Mouse (Mus musculus): ENCODE results near the gene Fam126a. TPM values are rescaled to one million over a fixed set of nuclear protein-coding genes. Genes with fewer than 3 reads are reported as not detected.

Fam126a gene
- polyA plus RNA-seq, 1 experiment from 2014 or later: 49.9 TPM

Other genes with a start within 250 kb of the Fam126a start
- gene Pus7, start 247.0 kb downstream of the Fam126a start, polyA plus RNA-seq (2015; fragmentation: Nextera tagmentation; extraction: Ambion mirVana): 22.0 and 22.2 TPM in 2 replicates
- 23.4 and 28.4 TPM in 2 replicates for gene Rint1, start 243.0 kb downstream of the Fam126a start, polyA plus RNA-seq (2015; fragmentation: Nextera tagmentation; extraction: Ambion mirVana)
- gene Tomm7, start 186.5 kb downstream of the Fam126a start, polyA plus RNA-seq (2015; fragmentation: Nextera tagmentation; extraction: Ambion mirVana): 82.7 and 85.1 TPM in 2 replicates
- gene Klhl7, start 69.9 kb upstream of the Fam126a start, polyA plus RNA-seq (2015; fragmentation: Nextera tagmentation; extraction: Ambion mirVana): 205 and 238 TPM in 2 replicates
- 14.4 and 16.7 TPM in 2 replicates for gene Nupl2, start 134.3 kb upstream of the Fam126a start, polyA plus RNA-seq (2015; fragmentation: Nextera tagmentation; extraction: Ambion mirVana)